Mouse (Mus musculus) cortical plate, adult 2 months (tissue): ENCODE data around the gene Ext2. TPM values are rescaled to one million over a fixed set of nuclear protein-coding genes. Genes with fewer than 3 reads are reported as not detected.

ENCODE experiments used
- H3K27ac ChIP-seq: fragments of 200-500 bp; 2 replicates; pipeline ENCODE4 v1.5.1; 2012; ENCODE audit warnings: low read length, control low read depth, inconsistent platforms; ENCODE audit not compliant: insufficient read depth
- H3K4me1 ChIP-seq: fragments of 200-500 bp; 2 replicates; pipeline ENCODE4 v1.6.1; 2011; ENCODE audit warnings: low read length; ENCODE audit not compliant: control insufficient read depth, insufficient read depth
- H3K4me3 ChIP-seq: fragments of 200-500 bp; 2 replicates; pipeline ENCODE4 v1.5.1; 2011; ENCODE audit warnings: mild to moderate bottlenecking, low read length, control low read depth; ENCODE audit not compliant: insufficient read depth
- CTCF ChIP-seq: fragments of 200-500 bp; IDR thresholded peaks from 2 replicates; pipeline ENCODE4 v1.5.1; 2011; ENCODE audit warnings: mild to moderate bottlenecking, control low read depth, low read length; ENCODE audit not compliant: insufficient read depth; ENCODE audit errors: extremely low read depth
- POLR2A ChIP-seq: fragments of 200-500 bp; IDR thresholded peaks from 2 replicates; pipeline ENCODE4 v1.6.1; 2011; ENCODE audit warnings: mild to moderate bottlenecking, low read length, control low read depth; ENCODE audit not compliant: insufficient read depth; ENCODE audit errors: extremely low read depth
- polyA plus RNA-seq: library from polyadenylated mRNA; depleted of rRNA; stranded (reverse); fragments of >200 nt; gene quantifications from 2 replicates; pipeline ENCODE4 v1.2.3, GENCODE M21; 2012

Ext2 gene
- polyA plus RNA-seq, 1 experiment: 34.6 TPM

GRCm38 (mm10) chr2:93747538-93748126 lies 74.7 kb downstream of the Ext2 start:
- no peak overlapping the region for H3K27ac ChIP-seq
- no peak overlapping the region for H3K4me3 ChIP-seq
- TF ChIP-seq CTCF: no peak
- TF ChIP-seq POLR2A: no peak
- peaks cover 15% of the 10 kb centered on the region for H3K4me1 ChIP-seq

- H3K4me1 ChIP-seq: peaks cover 15% of the 10 kb centered on the region
- H3K4me3 ChIP-seq: no peak overlapping the region
- TF ChIP-seq CTCF (no peak), POLR2A (no peak)
- no peak overlapping the region for H3K27ac ChIP-seq
Measured at GRCm38 (mm10) chr2:93746620-93747019, 75.7 kb downstream of the Ext2 start.

GRCm38 (mm10) chr2:93746162-93746561 lies 76.2 kb downstream of the Ext2 start:
- peaks cover 16% of the 10 kb centered on the region for H3K4me1 ChIP-seq
- no peak for TF ChIP-seq POLR2A
- TF ChIP-seq CTCF: no peak
- H3K4me3 ChIP-seq: no peak overlapping the region
- no peak overlapping the region for H3K27ac ChIP-seq

GRCm38 (mm10) chr2:93745741-93746140 lies 76.6 kb downstream of the Ext2 start:
- Histone ChIP-seq H3K4me3 (no peak overlapping the region), H3K4me1 (peaks cover 17% of the 10 kb centered on the region), H3K27ac (no peak overlapping the region)
- TF ChIP-seq POLR2A (no peak), CTCF (no peak)

DNA sequence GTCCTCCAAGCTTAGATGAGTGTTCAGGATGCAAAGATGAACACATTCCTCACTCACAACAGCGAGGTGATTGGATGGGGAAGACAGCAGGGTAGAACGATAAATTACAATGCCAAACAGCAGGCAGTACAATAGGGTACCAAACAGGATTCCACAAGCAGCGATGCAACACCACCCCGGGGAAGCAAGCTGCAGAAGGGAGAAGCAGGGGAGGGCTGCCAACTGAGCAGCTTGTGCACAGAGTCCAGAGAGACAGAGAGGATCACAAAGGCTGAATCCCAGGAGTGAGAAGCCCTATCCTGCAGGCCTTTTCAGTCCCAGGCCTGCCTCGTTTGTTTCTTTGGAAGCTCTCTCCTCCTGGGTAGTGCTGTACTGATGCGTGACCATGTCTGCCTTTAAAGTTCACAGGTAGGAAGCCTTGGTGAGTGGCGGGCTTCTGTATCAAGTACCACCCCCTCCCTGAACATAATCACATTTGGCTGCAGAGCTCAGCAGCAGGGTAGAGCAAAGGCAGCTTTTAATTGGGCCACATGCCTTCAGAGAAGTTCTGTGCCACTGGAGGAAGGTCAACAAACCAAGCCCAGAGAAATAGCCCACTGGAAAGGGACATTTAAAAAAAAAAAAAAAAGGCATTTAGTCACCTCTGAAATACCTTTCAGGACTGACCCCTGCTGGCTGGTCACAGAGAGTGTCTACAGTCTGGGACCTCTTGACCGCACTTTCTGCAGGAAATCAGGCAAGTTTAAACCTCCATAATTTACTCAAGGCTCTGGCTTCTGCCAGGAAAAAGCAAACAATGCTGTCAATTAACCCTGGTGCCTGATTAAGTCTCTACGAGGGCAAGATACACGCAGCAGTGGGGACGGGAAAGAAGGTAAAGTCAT lies 77.8 kb downstream of the Ext2 start:
- Histone ChIP-seq H3K4me1 (peaks cover 17% of the 10 kb centered on the region), H3K4me3 (no peak overlapping the region)

GRCm38 (mm10) chr2:93741700-93742099 lies 80.7 kb downstream of the Ext2 start:
- TF ChIP-seq CTCF (no peak), POLR2A (no peak)
- peaks cover 9% of the 10 kb centered on the region for H3K4me1 ChIP-seq
- H3K27ac ChIP-seq: no peak overlapping the region
- H3K4me3 ChIP-seq: no peak overlapping the region

More for the DNA sequence above, 77.8 kb downstream of the Ext2 start:
- TF ChIP-seq POLR2A (no peak), CTCF (no peak)
- no peak overlapping the region for H3K27ac ChIP-seq

- H3K4me3 ChIP-seq: no peak overlapping the region
- H3K27ac ChIP-seq: no peak overlapping the region
- TF ChIP-seq POLR2A (no peak), CTCF (no peak)
- peaks cover 3% of the 10 kb centered on the region for H3K4me1 ChIP-seq
Measured at GRCm38 (mm10) chr2:93739044-93739569, 83.3 kb downstream of the Ext2 start.

- H3K4me1 ChIP-seq: peaks cover 1% of the 10 kb centered on the region
- TF ChIP-seq POLR2A (no peak), CTCF (no peak)
- no peak overlapping the region for H3K27ac ChIP-seq
- H3K4me3 ChIP-seq: no peak overlapping the region
Measured at GRCm38 (mm10) chr2:93737146-93737545, 85.2 kb downstream of the Ext2 start.

- TF ChIP-seq CTCF (no peak), POLR2A (no peak)
- Histone ChIP-seq H3K4me1 (no peaks in the 10 kb centered on the region; the same call in 1 of the 2 replicates), H3K4me3 (no peak overlapping the region), H3K27ac (no peak overlapping the region)
Measured at GRCm38 (mm10) chr2:93732658-93733057, 89.7 kb downstream of the Ext2 start.

DNA sequence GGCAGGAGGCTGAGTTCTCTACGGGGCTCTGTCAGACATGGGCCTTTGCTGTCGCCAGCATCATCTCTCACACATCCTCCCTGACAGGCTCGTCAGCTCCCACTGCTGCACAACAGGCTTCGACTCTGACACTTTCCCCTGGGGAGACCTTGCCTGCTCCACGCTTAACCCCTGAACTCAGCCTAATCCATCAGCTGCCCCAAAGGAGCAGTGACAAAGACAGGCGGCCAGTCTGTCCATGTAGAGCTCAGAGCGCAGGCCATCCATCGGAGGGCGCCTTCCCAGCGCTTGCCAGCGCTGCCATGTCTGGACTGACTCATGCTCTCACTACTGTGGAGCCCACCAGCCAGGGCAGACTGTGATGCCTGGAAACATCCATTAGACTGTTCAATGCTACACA lies 92.8 kb downstream of the Ext2 start:
- Histone ChIP-seq H3K4me1 (no peaks in the 10 kb centered on the region), H3K4me3 (no peak overlapping the region), H3K27ac (no peak overlapping the region)
- TF ChIP-seq CTCF (no peak), POLR2A (no peak)

DNA sequence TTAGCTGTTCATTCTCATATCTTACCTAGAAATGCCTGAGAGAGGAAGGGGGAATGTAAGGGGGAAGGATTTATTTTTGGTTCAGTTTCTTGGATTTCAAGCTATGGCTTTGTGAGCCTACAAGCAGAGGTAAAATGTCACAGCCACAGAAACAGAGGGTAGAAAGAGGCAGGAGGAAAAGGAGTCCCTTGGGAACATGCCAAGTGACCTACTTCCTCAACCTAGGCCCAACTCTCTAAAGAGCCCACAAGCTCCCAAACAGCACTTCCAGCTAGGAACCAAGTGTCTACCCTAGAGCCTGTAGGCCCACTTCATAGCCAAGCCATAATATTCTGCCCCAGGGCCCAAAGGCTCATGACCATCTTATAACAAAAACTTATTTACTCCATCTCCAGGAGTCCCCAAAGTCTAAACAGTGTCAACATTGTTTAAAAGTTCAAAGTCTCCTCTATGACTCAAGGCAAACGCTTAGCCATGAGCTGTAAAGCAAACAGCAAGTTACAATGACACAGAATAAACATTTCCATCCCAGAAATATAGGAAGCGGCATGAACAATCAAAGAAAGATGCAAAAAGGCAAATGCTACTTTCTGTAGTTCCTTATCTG lies 99.1 kb downstream of the Ext2 start:
- Histone ChIP-seq H3K4me1 (no peaks in the 10 kb centered on the region), H3K4me3 (no peak overlapping the region), H3K27ac (no peak overlapping the region)
- no peak for TF ChIP-seq POLR2A
- no peak for TF ChIP-seq CTCF
